Mouse (Mus musculus): Measurements from ENCODE around the gene Hnrnpc.

The Hnrnpc gene

DNA sequence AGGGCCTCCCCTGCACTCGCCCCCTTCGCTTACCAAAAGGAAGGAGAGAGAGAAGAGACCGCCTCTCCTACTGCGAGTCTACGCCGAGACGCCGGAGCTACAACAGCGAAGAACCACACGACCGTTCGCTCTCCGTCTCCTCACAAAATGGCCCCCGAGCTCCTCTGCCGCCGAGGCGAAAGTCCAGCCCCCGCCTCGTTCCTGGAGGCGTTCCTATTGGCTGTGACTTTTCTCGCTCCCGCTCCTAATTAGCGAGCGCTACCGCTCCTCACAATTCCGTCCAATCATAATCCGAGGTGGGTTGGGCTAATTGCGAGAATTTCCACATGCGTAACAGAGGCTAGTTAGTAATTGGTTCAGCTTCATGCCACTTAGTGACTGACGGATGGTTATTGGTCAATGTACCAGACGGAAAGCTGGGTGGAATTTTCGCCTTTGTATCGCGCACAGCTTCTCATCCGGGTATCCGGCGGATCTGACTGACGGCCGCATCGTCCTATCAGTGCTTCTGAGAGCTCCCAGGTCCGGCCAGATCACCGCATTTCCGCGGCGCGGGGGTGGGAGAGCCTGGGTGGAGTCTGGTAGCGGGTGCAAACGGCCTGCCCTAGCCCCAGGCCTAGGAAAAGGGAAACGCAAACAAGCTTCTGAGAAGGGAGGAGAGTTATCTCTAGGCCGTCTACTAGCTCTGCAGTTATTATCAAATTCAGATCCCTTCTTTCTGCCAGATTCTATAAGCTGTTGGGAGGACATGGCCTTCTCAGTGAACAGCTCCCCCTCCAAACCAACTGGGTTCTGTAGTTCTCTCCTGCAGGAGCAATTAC lies at the start of gene Hnrnpc:
Gene Hnrnpc (minus strand): TSS at position 173 of the 821 bp plus-strand sequence.
- peak; percentile 100 for DNase-seq

DNA sequence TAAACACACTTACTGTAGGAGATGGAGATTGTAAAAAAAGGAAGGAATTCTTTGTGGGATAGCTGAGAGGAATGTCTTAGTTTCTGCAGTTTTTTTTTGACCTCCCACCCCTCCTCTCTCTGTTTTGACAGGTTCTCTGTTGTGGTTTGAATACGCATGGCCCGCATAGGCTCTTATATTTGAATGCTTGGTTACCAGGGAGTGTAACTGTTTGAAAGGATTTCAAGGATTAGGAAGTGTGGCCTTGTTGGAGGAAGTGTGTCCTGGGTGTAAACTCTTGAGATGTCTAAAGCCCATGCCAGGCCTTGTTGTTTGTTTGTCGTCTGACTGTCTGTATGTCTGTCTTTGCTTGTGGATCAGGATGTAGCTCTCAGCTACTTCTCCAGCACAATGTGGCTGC lies 48.8 kb upstream of the Hnrnpc start:
- DNase-seq: no peak

DNA sequence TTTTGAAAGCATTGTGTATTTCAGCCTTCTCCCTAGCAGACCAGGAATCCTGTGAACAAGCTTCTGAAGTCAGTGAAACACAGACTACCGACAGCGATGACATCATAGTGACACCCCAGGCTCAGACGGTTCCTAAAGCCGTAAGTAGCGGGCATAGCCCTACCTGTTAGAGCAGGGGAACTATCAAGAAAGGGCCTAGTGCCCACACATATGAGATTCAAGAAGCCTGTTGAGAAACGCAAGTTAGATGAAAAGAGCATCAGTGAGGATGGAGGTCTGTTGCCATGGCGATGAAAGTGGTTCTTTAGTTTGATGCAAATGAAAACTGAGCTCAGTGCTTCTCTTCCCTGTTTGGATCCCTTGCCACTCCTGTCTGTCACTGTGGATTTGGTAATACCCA lies 48.4 kb upstream of the Hnrnpc start:
- DNase-seq: peak; percentile 17

DNA sequence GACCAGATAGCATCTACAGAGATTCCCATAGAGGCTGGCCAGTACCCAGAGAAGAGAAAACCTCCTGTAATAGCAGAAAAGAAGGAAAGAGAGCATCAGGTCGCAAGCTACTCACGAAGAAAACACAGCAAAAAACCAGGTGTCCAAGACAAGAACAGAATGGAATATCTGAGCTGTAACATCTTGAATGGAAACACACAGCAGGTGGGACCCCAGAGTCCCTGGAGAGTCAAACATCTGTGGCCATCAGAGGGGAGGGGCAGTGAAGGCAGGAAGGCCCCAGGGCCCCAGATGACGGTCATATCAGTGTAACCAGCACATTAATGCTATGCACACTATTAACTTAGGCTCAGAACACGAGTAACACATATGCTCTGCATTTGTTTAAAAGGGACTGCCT lies 46.1 kb upstream of the Hnrnpc start:
- DNase-seq: no peak

DNA sequence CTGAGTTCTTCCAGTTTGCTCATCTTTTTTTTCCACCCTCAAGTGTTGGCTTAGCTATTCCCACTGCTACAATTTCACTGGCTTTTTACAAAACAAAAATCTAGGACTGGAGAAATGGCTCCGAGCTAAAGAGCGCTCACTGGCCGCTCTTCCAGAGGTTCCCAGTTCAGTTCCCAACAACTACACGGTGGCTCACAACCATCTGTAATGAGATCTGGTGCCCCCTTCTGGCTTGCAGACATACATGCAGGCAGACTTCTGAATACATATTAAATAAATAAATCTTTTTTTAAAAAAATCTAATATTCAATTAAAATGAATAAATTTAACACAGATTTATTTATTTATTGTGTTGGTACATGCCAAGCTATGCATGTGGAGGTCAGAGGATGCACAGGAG lies 42.7 kb upstream of the Hnrnpc start:
- DNase-seq: no peak

DNA sequence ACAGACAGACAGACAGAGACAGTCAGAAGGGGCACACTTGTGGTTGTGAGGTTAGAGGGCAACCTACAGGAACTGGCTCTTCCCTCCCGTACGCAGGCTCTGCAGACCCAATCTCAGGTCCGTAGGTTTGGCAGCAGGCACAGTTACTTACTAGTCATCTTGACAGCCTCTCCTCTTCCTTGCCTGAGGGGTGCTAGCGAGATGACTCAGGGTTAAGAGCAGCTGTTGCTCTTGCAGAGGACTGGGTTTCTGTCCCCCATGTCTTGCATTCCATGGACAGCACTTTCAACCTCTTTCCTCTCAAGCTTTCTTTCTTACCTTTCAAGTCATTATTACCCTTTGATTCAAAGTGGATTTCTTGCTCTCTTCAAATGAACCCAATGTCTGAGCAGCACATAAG lies 40.3 kb upstream of the Hnrnpc start:
- no peak for DNase-seq

DNA sequence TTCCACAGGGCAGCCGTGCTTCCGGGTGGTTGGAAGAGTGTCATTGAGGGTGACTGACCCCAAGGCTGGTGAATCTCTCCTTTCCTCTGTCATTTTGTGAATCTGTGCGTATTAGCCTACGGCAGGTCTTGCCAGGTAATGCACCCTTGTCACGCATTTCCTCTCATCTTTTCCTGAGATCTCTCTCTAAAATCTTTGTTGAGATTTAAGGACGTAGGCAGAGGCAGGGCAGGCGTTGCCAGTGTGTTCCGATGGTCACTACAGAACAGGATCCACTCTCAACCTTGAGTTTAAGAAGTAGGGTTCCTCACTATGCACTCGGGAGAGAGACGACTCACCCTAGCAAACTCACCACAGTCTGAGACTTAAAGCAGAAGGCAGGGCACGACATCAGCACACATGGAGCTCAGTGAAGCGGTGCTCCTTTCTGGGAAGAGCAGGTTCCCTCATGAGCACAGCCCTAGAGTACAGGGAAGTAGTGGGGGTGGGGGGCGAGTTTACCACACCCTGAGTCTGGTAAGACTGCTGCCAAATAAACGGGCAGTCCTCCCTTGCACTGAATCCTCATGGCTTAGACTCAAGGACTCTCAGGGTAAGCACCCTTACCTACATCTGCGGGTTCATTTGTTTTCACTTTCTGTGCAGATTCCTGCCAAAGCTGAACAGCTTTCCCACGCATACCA lies 37.8 kb upstream of the Hnrnpc start:
- no peak for DNase-seq

DNA sequence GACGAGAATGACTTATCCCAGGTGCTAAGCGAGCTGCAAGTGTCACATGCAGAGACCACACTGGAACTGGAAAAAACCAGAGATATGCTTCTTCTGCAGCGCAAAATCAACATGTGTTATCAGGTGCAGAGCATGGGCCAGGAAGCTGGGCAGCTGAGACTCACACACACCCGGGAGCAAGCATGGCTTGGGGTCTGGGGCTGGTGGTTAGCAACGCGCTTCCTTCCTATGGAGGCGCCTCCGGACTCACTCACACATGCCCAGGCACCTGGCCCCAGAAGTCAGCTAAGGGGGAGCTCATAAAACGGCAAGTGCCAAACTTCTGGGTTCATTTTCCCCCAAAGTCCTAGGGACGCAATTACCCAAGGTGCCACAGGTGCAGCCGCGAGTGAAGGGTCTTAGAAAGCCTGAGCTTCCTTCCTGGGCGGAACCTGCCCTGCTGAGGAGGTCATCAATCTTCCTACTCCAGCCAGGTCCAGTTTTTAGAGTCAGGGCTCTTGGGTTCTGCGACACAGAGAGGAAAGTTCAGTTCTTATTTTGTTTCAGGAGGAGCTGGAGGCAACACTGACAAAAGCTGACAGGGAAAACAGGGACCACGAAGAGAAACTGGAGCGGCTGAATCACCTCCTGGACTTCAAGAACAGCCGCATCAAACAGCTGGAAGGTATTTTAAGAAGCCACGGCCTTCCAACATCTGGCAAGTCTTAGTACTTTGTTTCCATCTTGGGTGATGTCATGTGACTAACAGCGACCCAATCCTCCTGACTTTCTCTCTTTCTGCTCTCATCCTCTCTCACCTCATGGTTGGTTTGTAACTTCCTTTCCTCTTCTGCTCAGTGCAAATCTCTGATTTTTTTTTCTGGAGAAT lies 37.0 kb upstream of the Hnrnpc start:
- no peak for DNase-seq

DNA sequence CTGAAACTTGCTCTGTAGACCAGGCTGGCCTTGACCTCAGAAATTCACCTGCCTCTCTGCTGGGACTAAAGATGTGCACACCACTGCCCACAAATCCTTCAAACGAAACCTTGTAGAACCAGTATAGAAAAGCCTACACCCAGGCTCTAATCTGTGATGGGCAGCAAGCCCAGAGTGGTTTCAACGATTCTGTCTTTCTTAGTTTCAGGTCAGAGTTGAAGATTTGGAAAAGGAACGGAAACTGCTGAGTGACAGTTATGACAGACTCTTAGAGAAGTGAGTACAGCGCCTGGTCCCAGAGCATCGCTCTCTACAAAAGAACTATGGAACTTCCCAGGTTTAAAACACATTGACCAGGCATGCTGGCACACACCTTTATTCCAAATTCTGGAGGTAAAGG lies 29.8 kb upstream of the Hnrnpc start:
- DNase-seq: no peak

DNA sequence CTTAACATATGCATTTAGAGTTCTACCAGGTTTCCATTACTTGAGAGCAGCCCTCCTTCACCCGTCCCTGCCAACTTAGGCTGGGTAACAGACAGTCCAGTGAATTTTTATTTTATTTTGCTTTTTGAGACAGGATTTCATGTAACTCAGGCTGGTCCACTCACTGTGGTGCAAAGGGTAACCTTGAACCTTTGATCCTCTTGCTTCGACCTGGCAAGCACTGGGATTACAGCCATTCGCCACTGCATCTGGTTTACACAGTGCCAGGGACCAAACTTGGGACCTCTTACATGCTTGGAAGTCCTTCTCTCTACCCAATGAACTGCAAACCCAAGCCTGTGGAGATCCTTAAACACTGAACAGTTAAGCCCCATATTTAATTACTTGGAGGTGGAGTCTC lies 20.8 kb upstream of the Hnrnpc start:
- DNase-seq: no peak

DNA sequence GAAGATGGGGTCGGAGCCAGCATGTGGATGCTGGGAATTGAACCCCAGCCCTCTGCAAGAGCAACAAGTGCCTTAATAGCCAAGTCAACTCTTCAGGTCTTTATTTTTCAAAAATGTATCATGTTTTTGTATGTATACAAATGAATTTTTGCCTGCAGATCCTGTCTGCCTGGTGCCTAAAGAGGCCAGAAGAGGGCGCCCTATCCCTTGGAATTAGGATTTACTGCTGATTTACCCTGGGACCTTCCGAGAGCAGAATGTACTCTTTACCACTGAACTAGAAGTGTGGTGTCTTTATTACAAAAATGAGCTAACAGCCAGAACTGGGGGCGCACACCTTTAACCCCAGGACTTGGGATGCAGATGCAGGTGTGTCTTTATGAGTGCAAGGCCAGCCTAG lies 20.1 kb upstream of the Hnrnpc start:
- DNase-seq: peak; percentile 81

DNA sequence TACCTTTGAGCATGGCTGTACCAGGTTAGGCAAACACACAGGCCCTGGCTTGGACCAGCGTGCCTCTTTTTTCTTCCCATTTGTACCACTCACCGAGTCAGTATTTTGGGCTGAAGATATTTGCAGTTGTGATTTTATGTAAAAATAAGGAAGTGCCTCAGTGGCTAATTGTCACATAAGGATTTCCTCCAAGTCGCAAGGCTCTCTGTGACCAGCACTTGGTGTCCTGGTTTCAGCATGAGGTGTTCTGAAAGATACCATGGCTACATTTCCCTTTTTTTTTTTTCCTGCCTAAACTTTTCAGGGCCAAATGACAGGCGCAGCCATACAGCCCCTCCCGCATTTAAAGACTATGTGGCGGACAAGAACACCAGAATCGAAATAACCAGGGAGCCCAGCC lies 16.3 kb upstream of the Hnrnpc start:
- DNase-seq: no peak

DNA sequence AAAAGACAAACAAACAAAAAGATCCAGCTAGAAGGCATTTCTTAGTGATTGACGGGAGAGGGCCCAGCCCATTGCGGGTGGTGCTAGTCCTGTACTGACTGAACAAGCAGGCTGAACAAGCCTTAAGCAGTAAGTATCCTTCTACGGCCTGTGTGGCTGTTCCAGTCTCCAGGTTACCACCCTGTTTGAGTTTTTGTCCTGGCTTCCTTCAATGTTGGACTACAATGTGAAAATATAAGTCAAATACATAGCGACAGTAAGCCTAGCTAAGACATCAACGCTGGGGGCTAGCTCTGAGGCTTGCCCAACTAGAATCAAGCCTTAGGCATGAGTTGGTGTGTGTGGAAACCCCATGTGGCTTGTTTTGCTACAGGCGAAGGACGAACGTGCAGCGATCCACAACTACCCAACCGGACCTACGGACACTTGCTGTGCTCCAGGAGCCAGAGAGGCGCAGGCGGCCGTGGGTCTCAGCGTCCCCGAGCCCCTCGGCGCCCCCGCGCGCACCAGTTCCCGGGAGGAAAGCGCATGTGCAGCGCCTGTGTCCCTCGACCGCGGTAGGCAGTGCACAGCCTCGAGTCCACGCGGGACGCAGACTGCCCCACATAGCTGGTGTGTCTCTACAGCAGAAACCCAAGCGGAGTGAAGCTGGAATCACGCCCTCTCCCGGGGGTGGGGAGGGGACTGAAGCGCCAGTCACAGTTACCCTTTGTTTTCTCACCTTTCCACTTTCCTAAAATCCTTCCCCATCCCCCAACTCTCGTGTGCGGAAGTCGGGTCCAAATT lies 15.2 kb upstream of the Hnrnpc start:
- peak; percentile 64 for DNase-seq

DNA sequence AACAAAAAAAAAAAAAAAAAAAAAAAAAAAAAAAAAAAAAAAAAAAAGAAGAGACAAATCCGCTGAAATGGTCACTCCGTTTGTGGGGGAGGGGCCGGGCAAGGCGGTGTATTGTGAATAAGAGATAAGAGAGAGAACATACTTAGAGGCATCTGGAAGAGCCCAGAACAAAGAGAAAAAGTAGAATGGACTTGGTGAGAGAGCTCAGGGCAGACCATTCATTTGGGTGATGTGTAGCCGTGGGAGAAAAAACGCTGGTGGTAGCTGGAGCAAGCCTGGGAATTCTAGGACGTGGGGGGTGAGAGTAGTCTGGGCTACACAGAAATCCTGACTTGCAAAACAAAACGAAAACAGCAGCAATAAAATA lies 14.6 kb upstream of the Hnrnpc start:
- no peak for DNase-seq

DNA sequence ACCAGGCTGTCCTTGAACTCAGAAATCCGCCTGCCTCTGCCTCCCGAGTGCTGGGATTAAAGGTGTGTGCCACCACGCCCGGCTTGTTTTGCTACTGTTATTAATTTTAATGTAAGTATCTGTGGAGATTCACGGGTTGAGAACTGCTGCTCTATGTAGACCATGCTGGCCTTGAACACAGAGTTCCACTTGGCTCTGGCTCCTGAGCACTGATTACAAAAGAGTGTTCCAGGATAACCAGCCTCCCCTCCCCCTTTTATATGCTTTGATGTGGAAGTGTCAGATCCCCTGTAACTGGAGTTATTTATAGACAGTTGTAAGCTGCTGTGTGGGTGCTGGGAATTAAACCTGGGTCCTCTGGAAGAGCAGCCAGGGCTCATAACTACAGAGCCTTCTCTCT lies 13.4 kb upstream of the Hnrnpc start:
- no peak for DNase-seq

DNA sequence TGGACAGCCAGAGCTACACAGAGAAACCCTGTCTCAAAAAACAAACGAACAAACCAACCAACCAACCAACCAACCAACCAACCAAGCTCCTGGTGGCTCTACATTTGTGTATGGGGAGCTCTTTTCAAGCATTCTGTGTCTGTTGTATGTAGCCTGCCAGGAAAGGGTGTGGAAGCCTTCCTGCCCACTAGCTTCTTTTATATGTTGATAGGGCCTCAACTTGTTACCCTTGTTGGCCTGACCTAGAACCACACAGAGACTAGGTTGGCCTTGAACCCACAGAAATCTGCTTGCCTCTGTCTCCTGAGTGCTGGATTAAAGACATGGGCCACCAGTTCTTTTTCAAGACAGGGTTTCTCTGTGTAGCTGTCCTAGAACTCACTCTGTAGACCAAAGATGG lies 10.3 kb upstream of the Hnrnpc start:
- no peak for DNase-seq

DNA sequence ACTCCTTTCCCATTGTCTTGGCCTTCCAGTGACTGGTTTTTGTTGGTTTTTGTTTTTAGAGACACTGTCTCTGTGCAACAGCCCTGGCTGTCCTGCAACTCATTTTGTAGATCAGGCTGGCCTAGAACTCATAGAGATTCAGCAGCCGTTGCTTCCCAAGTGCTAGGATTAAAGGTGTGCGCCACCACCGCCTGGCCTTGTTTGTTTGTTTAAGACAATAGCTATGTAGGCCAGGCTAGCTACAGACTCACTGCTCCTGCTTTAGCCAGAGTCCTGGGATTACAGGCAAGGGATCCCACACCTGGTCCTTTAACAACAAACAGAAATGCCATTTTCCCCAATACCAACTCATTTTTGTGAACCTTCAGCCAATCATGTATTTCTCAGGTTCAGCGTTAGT lies 6.5 kb upstream of the Hnrnpc start, which contains the start of gene Rpgrip1:
Gene Rpgrip1 (plus strand): TSS at position 359 of the 400 bp plus-strand sequence.
- no peak for DNase-seq

DNA sequence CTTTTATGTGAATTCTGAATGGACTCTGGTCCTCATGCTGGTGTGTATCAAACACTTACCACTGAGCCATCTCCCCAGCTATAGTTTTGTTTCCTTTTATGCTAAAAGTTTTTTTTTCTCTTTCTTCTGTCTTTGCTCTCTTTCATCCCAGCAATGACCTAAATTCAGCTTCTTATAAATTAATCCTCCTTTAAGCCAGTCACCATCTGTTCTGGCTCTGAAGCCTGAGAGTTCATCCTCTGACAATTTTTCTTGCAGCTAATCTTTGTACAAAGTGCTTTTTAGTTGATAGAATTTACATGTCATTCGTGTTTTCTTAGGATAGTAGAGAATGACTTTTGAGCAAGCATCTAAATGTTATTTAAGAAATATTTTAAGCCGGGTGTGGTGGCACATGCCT lies 4.2 kb upstream of the Hnrnpc start:
- no peak for DNase-seq

DNA sequence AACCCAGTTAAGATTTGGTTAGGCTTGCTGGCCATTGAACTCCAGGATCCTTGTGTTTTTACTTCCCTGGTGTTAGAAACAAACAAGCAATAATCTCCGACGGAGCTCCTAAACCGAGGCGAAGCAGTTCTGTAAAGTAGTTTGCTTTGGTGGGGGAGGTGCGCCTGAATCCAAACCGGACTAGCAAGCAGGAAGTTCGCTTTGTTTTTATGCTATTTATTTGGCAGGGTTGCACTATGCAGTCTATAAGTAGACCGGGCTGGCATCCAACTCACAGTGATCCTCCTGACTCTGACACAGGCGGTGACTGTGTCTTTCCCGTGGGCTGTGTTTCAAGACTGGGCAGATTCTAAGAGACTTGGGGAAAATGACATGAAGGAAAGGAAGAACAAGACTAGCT lies 2.9 kb upstream of the Hnrnpc start:
- DNase-seq: peak; percentile 48

DNA sequence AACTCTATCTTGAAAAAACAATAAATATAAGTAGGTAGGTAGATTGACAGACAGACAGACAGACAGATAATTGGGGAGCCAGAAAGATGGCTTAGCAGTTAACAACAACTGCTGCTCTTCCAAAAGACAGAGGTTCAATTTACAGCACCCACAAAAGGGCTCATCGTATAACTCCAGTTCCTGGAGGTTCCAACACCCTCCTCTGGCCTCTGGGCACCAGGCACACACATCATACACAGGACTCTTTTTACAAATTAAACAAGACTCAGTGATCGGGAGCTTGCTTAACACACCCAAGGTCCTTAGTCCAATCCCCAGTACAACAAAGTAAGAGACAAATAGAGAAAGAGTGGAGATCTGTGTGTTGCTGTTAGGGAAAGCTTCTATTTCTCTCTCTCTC lies 1.5 kb upstream of the Hnrnpc start:
- no peak for DNase-seq

DNA sequence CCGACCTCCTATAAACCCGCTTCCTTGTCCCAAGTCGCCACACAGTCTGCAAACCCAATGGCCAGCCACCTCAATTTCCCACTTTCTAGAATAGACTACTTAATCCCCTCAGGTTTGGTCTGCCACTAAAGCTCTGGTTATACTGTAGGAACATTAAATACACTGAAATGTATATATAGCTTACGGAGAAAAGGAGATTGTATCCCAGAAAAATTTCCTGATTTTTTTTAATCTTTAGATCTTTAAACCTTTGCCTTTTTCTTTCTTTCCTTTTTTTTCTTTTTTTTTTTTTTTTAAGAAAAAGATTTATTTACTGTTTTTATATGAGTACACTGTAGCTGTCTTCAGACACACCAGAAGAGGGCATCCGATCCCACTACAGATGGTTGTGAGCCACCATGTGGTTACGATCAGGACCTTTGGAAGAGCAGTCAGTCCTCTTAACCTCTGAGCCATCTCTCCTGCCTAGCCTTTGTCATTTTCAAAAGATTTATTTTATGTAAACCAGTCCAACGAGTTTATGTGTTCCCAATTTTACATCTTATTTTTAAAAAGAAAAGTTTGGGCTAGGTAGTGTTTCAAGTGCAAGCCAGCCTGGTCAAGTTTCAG lies 953 bp upstream of the Hnrnpc start:
- DNase-seq: no peak

DNA sequence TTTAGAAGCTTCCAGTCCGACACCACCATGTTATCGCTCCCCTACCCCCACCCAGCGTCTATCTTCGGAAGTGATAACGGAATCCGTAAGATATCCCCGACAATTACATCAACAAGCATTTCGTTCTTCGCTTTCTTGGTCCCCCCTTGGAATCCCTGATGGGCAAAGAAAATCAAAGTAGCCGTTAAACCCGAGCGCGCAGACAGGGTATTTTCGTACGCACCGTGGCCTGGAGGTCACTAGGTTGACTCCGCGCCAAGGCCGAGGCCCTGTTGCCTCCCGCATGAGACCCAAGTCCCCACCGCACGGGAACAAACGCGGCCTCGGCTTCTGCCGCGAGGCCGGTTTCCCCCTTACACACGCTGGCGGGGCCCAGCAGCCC lies 363 bp downstream of the Hnrnpc start:
- no peak for DNase-seq

All from right cerebral cortex, postnatal 4 days (tissue).